Mouse (Mus musculus) urinary bladder, postnatal 25 days (tissue): ENCODE measurements around the gene Lrig1.

ENCODE experiments used
- DNase-seq: peaks from one replicate; pipeline ENCODE4 v3.0.0; 2022; ENCODE audit warnings: low spot score

The Lrig1 gene

DNA sequence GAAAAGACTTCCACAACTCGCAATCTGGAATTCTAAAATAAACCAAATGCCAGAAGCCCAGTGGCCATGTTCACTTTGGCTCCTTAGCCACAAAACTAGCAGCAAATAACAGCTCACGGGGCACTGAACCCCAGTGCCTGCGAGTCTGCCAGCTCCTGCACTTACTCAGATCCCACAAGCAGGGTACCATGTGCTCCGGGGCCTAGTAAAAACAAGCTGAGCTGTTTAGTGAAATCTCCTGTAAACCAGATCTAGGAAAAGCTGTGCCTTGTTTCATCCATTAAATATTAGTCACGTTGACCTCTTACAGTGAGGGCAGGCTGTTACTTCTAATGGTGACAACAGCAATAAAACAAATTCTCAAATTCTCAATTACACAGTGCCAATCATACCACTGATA lies 81.3 kb downstream of the Lrig1 start:
- no peak for DNase-seq

- DNase-seq: no peak
Measured at GRCm38 (mm10) chr6:94615936-94616335, 84.0 kb downstream of the Lrig1 start.

GRCm38 (mm10) chr6:94614346-94614745 lies 85.6 kb downstream of the Lrig1 start:
- DNase-seq: no peak

DNA sequence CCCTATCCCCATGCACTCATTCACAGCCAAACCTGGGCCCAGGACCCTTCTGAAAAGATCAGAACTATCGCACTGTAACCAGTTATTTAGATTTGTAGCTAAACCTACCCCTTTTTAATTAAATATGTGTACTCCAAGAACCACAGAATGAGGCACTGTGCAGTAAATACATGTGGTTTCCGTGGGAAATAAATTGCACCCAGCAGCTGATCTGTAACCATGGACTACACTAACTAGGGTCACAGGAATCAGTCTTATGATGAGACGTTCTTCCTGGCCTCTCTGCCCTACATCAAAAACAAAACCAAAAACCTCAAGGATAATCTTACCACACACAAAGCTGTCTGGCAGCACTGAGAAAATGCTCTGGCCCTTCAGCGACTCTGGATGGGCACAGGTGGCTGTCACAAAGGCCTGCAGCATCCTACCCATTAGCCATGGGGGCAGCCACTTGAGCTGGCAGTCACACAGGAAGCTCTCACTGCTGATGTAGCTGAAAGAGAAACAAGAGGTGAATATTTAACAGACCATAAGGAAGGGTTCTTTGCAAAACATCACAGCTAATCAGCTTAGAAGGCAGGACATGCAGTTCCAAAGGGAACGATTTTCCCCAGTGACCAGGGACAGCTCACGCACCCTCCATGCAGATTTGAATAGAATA lies 86.6 kb downstream of the Lrig1 start:
- no peak for DNase-seq

- no peak for DNase-seq
Measured at GRCm38 (mm10) chr6:94604546-94604945, 95.4 kb downstream of the Lrig1 start.

DNA sequence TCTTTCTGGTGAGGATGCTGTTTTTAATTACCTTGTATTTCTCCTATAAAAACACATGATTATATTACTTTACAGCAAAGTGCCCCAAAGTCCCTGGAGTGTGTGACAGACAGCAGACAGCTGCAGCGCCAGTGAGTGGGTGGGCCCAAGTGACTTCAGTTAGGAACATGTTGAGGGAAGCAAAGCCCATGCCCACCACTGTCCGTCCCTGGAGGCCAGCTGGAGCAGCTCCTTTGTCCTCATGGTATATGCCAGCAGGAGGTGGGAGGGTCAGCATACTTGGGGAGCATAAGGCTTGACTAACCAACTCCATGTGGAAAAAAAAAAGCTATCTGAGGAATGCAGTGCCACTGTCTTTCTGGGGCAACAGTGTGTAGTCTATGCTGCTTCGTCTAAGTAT lies 95.9 kb downstream of the Lrig1 start:
- no peak for DNase-seq

DNA sequence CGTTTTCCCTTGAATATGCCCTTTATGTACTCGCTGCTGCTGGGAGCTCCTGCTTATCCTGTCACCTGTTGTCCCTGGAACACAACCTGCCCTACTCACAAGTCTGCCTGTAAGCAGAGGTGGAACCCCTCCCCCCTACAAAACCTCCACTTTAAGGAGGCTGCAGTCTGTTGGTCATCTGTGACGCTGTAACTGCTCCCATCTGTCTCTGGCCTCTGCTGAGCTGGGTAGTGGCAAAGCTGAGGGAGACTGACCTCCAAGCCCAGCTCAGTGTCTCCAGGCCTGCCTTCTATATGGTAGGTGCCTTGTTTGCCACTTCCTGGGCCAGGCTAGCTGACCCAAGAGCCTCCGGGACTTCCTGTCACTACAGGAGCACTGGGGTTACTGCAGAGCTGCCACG lies 98.1 kb downstream of the Lrig1 start:
- DNase-seq: no peak

DNA sequence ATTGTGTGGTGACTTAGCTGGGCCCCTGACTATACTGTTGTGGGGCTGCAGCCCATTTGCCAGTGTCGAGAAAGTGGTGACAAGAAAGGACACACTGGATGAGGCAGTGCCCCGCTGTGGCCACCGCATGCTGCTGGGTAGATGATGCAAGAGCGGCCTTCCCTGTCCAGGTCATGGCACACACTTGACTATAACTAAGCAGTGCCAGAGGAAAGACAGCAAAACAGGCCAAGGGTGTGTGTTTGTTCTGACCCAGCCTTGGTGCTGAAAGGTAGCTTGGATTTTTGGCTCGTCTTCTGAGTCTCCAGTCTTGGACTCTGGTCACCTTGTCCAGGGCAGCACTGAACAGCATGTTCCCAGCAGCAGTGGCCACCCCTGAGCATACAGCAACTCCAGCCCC lies 98.9 kb downstream of the Lrig1 start:
- DNase-seq: no peak

GRCm38 (mm10) chr6:94599016-94599415 lies 100.9 kb downstream of the Lrig1 start:
- DNase-seq: no peak

- no peak for DNase-seq
Measured at GRCm38 (mm10) chr6:94598421-94598820, 101.5 kb downstream of the Lrig1 start.

- DNase-seq: no peak
Measured at GRCm38 (mm10) chr6:94596761-94597485, 103.0 kb downstream of the Lrig1 start.

DNA sequence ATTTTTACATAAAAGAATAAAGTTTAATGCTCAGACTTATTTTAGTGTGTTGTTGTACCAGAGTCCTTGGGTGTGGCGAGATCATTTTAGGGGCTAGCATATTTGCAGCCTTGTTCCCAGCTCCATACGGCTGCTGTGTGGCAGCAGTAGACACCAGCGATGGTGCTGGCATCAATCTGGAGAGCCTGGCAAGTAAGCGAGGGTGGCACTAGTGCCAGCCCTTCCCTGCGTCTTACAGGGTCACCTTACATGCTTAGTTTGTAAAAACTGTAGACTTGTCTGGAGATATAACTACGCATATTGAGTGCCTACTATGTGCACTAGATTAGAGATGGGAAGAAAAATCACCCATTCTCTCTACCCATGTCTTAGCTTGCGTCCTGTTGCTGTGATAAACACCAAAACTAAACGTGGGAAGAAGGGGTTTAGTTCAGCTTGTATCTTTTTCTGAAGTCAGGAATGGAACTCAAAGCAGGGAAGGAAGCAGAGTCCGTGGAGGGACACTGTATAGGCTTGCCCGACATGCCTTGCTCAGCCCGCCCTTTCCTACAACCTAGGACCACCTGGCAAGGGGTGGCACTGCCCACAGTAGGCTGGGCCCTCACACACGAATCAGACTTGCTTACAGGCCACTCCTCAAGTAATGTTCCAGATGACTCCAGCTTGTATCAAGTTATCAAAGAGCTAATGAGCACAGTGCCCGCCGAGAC lies 103.8 kb downstream of the Lrig1 start:
- no peak for DNase-seq

GRCm38 (mm10) chr6:94595206-94595605 lies 104.8 kb downstream of the Lrig1 start:
- DNase-seq: no peak

GRCm38 (mm10) chr6:94594711-94595110 lies 105.2 kb downstream of the Lrig1 start:
- DNase-seq: no peak

DNA sequence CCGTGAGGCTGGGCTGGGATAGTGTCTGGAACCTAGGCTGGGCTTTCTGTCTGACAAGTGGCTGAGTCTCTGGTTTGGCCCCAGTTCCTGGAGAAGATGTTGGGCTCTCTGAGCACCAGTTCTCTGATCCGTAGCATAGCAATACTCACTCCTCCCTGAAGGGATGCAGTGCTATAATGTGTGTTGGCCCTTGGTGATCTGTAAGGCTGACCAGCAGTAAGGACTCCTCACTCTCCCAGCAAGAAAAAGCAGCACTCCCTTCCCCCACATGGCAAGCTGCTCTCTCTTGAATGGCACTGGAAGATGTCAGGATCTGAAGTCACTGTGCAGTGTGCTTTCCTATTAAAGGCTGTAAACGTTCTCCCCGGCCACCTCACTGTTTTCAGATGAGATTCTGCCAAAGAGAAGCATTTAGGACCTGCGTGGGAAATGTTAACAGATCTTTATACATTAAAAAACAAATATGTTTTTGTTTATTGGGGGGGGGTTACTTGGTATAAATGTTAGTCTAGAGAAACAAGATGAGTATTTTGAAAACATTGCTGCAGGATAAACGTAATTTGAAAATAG lies 105.8 kb downstream of the Lrig1 start:
- no peak for DNase-seq

DNA sequence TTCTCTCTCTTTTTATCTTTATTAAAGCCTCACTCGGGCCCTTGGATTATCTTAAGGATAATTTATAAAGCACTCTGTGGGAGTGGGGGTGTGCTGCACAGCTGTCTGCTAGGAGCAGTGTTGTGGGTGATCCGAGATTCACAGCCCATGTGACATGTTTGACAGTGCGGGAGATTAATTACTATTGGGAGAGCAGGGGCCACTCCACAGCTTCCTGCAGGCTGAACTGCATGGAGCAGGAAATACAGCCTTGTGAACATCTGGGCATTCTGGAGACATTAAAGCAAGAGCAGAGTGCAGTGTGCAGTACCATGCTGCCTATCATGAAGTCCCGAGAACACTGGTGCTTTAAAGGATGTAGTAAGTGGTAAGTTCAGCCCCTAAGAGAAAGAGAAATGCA lies 107.2 kb downstream of the Lrig1 start:
- no peak for DNase-seq

GRCm38 (mm10) chr6:94592243-94592642 lies 107.7 kb downstream of the Lrig1 start:
- DNase-seq: no peak

- no peak for DNase-seq
Measured at GRCm38 (mm10) chr6:94588365-94588764, 111.6 kb downstream of the Lrig1 start.

- no peak for DNase-seq
Measured at GRCm38 (mm10) chr6:94584976-94585375, 115.0 kb downstream of the Lrig1 start.

DNA sequence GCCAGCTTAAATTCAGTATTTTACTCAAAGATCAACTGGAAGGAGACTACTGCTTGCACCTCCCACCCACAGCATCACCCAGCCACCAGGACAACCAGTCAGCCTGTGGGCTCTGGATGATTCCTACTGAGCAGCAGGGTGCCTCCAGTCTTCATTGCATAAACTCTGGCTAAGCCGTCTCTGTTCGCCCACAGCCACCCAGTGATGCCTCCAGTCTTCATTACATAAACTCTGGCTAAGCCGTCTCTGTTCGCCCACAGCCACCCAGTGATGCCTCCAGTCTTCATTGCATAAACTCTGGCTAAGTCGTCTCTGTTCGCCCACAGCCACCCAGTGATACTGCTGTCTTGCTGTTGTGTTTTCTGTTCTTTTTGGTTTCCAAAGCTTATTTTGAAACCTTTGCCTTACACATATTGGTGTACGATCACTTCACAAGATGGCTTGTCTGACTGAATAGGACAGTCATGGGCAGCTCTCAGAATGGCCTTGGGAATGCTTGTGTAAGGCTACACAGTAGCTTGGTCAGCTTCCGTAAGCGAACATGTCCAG lies 115.7 kb downstream of the Lrig1 start:
- no peak for DNase-seq

GRCm38 (mm10) chr6:94582055-94582454 lies 117.9 kb downstream of the Lrig1 start:
- no peak for DNase-seq

DNA sequence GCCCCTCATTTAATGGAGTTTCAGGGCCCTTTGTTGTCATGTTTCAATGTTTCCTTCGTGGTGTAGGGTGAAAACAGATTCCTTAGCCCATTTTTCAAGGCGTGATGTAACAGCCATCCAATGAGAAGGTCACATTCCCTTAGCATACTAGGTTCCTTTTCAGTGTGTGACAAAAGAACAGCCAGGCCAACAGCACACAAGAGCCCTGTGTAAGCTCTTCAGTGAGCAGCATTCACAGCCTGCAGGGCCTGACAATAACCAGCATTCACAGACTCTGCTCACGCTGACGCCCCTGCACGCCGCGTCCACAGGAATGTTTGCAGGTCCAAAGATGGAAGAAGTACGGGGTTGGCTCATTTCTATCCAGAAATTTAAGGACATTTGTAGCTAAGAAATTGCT lies 122.0 kb downstream of the Lrig1 start:
- DNase-seq: no peak
